Mouse (Mus musculus) embryonic fibroblast, embryonic 13.5 days (primary cell): ENCODE data around the gene Rrm2. TPM values are rescaled to one million over a fixed set of nuclear protein-coding genes. Genes with fewer than 3 reads are reported as not detected.

Source experiments
- H3K27ac ChIP-seq: 2 replicates; pipeline ENCODE4 v1.5.1; 2012; ENCODE audit warnings: low read length, control low read depth, inconsistent platforms; ENCODE audit not compliant: insufficient read depth
- H3K4me1 ChIP-seq: 2 replicates; pipeline ENCODE4 v1.6.1; 2011; ENCODE audit warnings: low read length; ENCODE audit not compliant: control insufficient read depth, insufficient read depth
- H3K4me3 ChIP-seq: 2 replicates; pipeline ENCODE4 v1.5.1; 2011; ENCODE audit warnings: mild to moderate bottlenecking, control low read depth, low read length; ENCODE audit not compliant: insufficient read depth
- CTCF ChIP-seq: IDR thresholded peaks from 2 replicates; pipeline ENCODE4 v1.5.1; 2011; ENCODE audit warnings: mild to moderate bottlenecking, control low read depth, low read length, moderate library complexity, borderline replicate concordance; ENCODE audit not compliant: insufficient read depth
- POLR2A ChIP-seq: IDR thresholded peaks from 2 replicates; pipeline ENCODE4 v1.6.1; 2011; ENCODE audit warnings: low read depth, mild to moderate bottlenecking, control low read depth, low read length, moderate library complexity
- polyA plus RNA-seq: library from polyadenylated mRNA; stranded (reverse); fragments of >200 nt; gene quantifications from 2 replicates; pipeline ENCODE4 v1.2.4, GENCODE M21; 2011; ENCODE audit warnings: low read depth; ENCODE audit not compliant: missing spikeins, insufficient read length

Gene Rrm2
- polyA plus RNA-seq, 1 experiment = 106 TPM

GRCm38 (mm10) chr12:24705502-24706263 is 2.4 kb upstream of the Rrm2 start:
- Histone ChIP-seq H3K27ac (no peak overlapping the region), H3K4me1 (peaks cover 6% of the 10 kb centered on the region; the same call in 1 of the 2 replicates), H3K4me3 (no peak overlapping the region)
- TF ChIP-seq POLR2A (no peak), CTCF (no peak)

- H3K4me3 ChIP-seq = peak overlapping the region; percentile 57
- peak; percentile 52 for TF ChIP-seq POLR2A
- TF ChIP-seq CTCF = no peak
- peak overlapping the region; percentile 83 for H3K27ac ChIP-seq
Measured at GRCm38 (mm10) chr12:24706764-24707479, 1.1 kb upstream of the Rrm2 start.

GRCm38 (mm10) chr12:24707480-24707802 is 600 bp upstream of the Rrm2 start:
- peak overlapping the region; percentile 57 for H3K4me3 ChIP-seq
- H3K4me1 ChIP-seq = peaks cover 8% of the 10 kb centered on the region; the same call in 1 of the 2 replicates
- no peak for TF ChIP-seq CTCF
- TF ChIP-seq POLR2A = no peak
- H3K27ac ChIP-seq = peak overlapping the region; percentile 83

More at GRCm38 (mm10) chr12:24706764-24707479, 1.1 kb upstream of the Rrm2 start:
- H3K4me1 ChIP-seq = peaks cover 6% of the 10 kb centered on the region; the same call in 1 of the 2 replicates

- TF ChIP-seq POLR2A (peak; percentile 41; the same call in 1 of the 2 replicates), CTCF (no peak)
- Histone ChIP-seq H3K4me1 (peaks cover 8% of the 10 kb centered on the region; the same call in 1 of the 2 replicates), H3K27ac (peak overlapping the region; percentile 3), H3K4me3 (peak overlapping the region; percentile 57)
Measured at GRCm38 (mm10) chr12:24708824-24709218, 780 bp downstream of the Rrm2 start.

- peak overlapping the region; percentile 3 for H3K27ac ChIP-seq
- H3K4me3 ChIP-seq = peak overlapping the region; percentile 57
- TF ChIP-seq CTCF (no peak), POLR2A (no peak; the same call in 1 of the 2 replicates)
- H3K4me1 ChIP-seq = peaks cover 8% of the 10 kb centered on the region; the same call in 1 of the 2 replicates
Measured at GRCm38 (mm10) chr12:24709409-24709808, 1.4 kb downstream of the Rrm2 start.

GRCm38 (mm10) chr12:24709831-24710508 is 1.9 kb downstream of the Rrm2 start:
- Histone ChIP-seq H3K4me3 (peak overlapping the region; percentile 57), H3K4me1 (peaks cover 8% of the 10 kb centered on the region; the same call in 1 of the 2 replicates), H3K27ac (peak overlapping the region; percentile 3)
- TF ChIP-seq CTCF = no peak
- peak; percentile 37; the same call in 1 of the 2 replicates for TF ChIP-seq POLR2A

- Histone ChIP-seq H3K4me1 (peaks cover 8% of the 10 kb centered on the region; the same call in 1 of the 2 replicates), H3K27ac (no peak overlapping the region)
Measured at GRCm38 (mm10) chr12:24710672-24711071, 2.6 kb downstream of the Rrm2 start.

GRCm38 (mm10) chr12:24712396-24712795 is 4.4 kb downstream of the Rrm2 start:
- peaks cover 5% of the 10 kb centered on the region; the same call in 1 of the 2 replicates for H3K4me1 ChIP-seq
- H3K4me3 ChIP-seq = no peak overlapping the region
- TF ChIP-seq POLR2A = no peak
- no peak for TF ChIP-seq CTCF
- no peak overlapping the region for H3K27ac ChIP-seq

More at GRCm38 (mm10) chr12:24710672-24711071, 2.6 kb downstream of the Rrm2 start:
- peak overlapping the region; percentile 2; the same call in 1 of the 2 replicates for H3K4me3 ChIP-seq
- peak; percentile 49; the same call in 1 of the 2 replicates for TF ChIP-seq CTCF
- TF ChIP-seq POLR2A = no peak

GRCm38 (mm10) chr12:24714579-24715255 is 6.7 kb downstream of the Rrm2 start:
- no peak overlapping the region for H3K27ac ChIP-seq
- no peak for TF ChIP-seq CTCF
- no peak for TF ChIP-seq POLR2A
- peaks cover 5% of the 10 kb centered on the region; the same call in 1 of the 2 replicates for H3K4me1 ChIP-seq
- H3K4me3 ChIP-seq = no peak overlapping the region
